Mouse (Mus musculus): Measurements from ENCODE around the gene Mettl11b. TPM values are rescaled to one million over a fixed set of nuclear protein-coding genes. Genes with fewer than 3 reads are reported as not detected.
A peak's percentile ranks its signal among the peaks of the same experiment; 100 is the strongest.

Mettl11b gene
- polyA plus RNA-seq, 1 experiment from 2014 or later: 0.62 TPM

DNA sequence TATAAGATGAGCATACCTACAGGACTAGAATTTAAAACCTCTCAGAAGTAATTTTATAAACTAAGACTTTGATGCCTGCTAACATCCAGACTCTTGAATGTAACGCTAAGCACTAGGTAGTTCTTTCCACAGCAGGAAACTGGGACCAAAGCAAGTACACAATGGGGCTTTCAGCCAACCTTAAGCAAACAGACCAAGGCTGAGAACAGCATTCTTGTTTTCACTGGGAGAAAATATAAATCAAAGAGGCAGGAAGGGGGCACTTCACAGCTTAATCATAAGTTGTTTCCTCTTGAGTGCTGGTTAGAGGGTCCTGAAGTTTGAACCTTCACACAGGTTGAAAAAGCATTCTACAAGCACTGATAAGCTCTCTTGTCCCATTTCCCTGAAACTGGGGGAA, 1.1 kb downstream of the Mettl11b start:
- Histone ChIP-seq H3K4me2 (replicated peaks; ENCODE audit: low read depth, low read length) (no peak overlapping the region; the same call in 1 of the 2 replicates), H3K27ac (ENCODE audit: low read length) (no peak overlapping the region), H3K9me3 (ENCODE audit: low read length) (no peaks in the 10 kb centered on the region), H3K4me3 (ENCODE audit: low read depth, low read length) (no peak overlapping the region), H3K9ac (replicated peaks; ENCODE audit: low read depth) (no peak overlapping the region), H3K27me3 (replicated peaks; ENCODE audit: insufficient read depth, low read length) (no peaks in the 10 kb centered on the region), H3K36me3 (ENCODE audit: insufficient read depth, low read length) (no peaks in the 10 kb centered on the region), H3K4me1 (ENCODE audit: insufficient read depth, low read depth, low read length) (no peaks in the 10 kb centered on the region)
- TF ChIP-seq EP300 (IDR thresholded peaks at IDR 0.05) (no peak), CTCF (IDR thresholded peaks at IDR 0.05) (no peak)
- ATAC-seq (peak; percentile 65), DNase-seq (ENCODE audit: low spot score) (peak; percentile 41)
- 22% methylated on average over 1 of the region's 1 CpGs for WGBS

DNA sequence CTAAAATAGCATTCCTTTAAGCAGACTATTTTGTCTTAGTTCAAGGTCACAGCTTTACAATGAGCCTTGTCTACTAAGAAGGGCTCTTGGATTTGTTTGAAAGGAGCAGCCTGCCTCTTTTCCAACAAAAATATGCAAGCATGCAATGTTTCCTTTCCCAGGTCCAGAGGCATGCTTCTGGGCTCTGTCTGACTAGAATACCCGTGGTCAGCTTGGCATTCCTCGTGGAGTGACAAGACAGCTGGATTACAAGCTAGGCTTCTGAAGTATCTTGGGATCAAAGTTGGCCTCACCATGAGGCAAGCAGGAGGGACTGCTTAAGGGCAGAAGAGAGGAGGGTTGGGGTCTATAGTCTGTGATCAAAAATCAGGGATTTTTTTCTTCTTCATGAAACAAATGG, 16.4 kb downstream of the Mettl11b start:
- WGBS: 15% methylated on average over 2 of the region's 2 CpGs
- DNase-seq (ENCODE audit: low spot score) (no peak), ATAC-seq (no peak)
- no peak overlapping the region for H3K4me2 ChIP-seq (replicated peaks; ENCODE audit: low read depth, low read length)
- no peaks in the 10 kb centered on the region for H3K9me3 ChIP-seq (ENCODE audit: low read length)
- TF ChIP-seq CTCF (IDR thresholded peaks at IDR 0.05) (no peak), EP300 (IDR thresholded peaks at IDR 0.05) (no peak)
- no peaks in the 10 kb centered on the region for H3K36me3 ChIP-seq (ENCODE audit: insufficient read depth, low read length)
- H3K4me3 ChIP-seq (ENCODE audit: low read depth, low read length): no peak overlapping the region
- no peaks in the 10 kb centered on the region for H3K4me1 ChIP-seq (ENCODE audit: insufficient read depth, low read depth, low read length)
- H3K27me3 ChIP-seq (replicated peaks; ENCODE audit: insufficient read depth, low read length): no peaks in the 10 kb centered on the region
- H3K9ac ChIP-seq (replicated peaks; ENCODE audit: low read depth): no peak overlapping the region
- H3K27ac ChIP-seq (ENCODE audit: low read length): no peak overlapping the region

DNA sequence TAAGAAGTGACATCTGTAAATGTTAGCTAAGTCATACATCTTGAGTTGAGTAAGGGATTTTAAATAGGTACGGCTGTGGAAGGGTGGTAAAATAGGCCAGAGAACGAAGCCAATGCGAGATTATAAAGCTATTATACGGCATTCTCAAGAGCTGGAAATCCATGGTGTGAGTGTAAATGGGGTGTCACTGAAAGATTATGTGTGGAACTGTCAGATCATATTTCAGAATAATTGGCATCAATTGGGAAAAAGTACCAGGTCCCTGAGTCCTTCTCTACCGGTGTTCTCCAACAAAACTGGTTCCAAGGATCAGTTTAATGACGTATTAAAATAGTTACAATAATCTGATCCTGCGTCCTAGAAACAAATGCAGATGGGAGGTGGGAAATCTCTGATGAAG, 24.5 kb downstream of the Mettl11b start:
- 60% methylated on average over 7 of the region's 7 CpGs for WGBS
- Histone ChIP-seq H3K4me3 (ENCODE audit: low read depth, low read length) (no peak overlapping the region), H3K27me3 (replicated peaks; ENCODE audit: insufficient read depth, low read length) (no peaks in the 10 kb centered on the region), H3K27ac (ENCODE audit: low read length) (no peak overlapping the region), H3K36me3 (ENCODE audit: insufficient read depth, low read length) (no peaks in the 10 kb centered on the region), H3K4me2 (replicated peaks; ENCODE audit: low read depth, low read length) (no peak overlapping the region), H3K9ac (replicated peaks; ENCODE audit: low read depth) (no peak overlapping the region), H3K9me3 (ENCODE audit: low read length) (no peaks in the 10 kb centered on the region), H3K4me1 (ENCODE audit: insufficient read depth, low read depth, low read length) (no peaks in the 10 kb centered on the region)
- no peak for DNase-seq (ENCODE audit: low spot score)
- no peak for ATAC-seq
- TF ChIP-seq CTCF (IDR thresholded peaks at IDR 0.05) (no peak), EP300 (IDR thresholded peaks at IDR 0.05) (no peak)

DNA sequence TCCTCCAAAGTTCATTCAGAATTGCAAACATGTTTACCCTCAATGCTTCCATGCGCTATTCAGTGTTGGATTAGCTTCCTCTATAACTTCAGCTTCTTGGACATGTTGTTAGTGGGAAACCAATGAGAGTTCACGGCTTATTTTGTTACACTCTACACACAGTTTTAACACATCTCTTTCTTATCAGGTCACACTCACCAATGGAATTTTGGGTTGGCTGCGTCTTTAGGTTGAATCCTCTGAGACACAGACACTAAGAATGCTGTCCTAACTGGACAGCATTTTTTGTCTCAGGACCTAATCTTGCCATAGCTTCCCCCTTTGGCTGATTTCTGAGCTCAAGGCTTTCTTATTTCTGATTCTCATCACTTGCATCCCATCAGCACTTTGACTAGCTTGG, 25.3 kb downstream of the Mettl11b start:
- no peaks in the 10 kb centered on the region for H3K9me3 ChIP-seq (ENCODE audit: low read length)
- 61% methylated on average over 3 of the region's 3 CpGs for WGBS
- H3K4me3 ChIP-seq (ENCODE audit: low read depth, low read length): no peak overlapping the region
- H3K4me2 ChIP-seq (replicated peaks; ENCODE audit: low read depth, low read length): no peak overlapping the region
- no peak overlapping the region for H3K27ac ChIP-seq (ENCODE audit: low read length)
- H3K27me3 ChIP-seq (replicated peaks; ENCODE audit: insufficient read depth, low read length): no peaks in the 10 kb centered on the region
- ATAC-seq (peak; percentile 49), DNase-seq (ENCODE audit: low spot score) (peak; percentile 42)
- no peaks in the 10 kb centered on the region for H3K4me1 ChIP-seq (ENCODE audit: insufficient read depth, low read depth, low read length)
- no peaks in the 10 kb centered on the region for H3K36me3 ChIP-seq (ENCODE audit: insufficient read depth, low read length)
- no peak overlapping the region for H3K9ac ChIP-seq (replicated peaks; ENCODE audit: low read depth)
- no peak for TF ChIP-seq EP300 (IDR thresholded peaks at IDR 0.05)
- TF ChIP-seq CTCF (IDR thresholded peaks at IDR 0.05): no peak

DNA sequence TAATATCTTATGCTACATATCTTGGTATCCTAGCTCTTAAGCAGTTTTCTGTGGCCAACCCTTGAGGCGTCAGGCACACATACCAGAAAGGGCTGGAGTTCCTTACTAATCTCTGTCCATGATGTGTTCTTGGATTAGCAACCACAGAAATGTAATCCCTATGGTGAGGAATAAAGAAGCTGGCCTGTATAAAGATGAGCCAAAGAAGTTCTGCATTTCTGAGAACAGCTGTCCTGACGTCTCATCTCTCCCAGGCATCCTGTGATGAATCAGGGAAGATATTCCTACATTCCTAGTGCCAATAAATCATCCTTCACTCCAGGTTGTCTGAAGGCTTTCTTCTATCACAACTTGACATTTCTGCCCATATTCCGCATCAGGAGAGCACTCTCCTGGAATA, 33.2 kb downstream of the Mettl11b start:
- no peak overlapping the region for H3K4me3 ChIP-seq (ENCODE audit: low read depth, low read length)
- H3K27ac ChIP-seq (ENCODE audit: low read length): no peak overlapping the region
- H3K9me3 ChIP-seq (ENCODE audit: low read length): no peaks in the 10 kb centered on the region
- H3K9ac ChIP-seq (replicated peaks; ENCODE audit: low read depth): no peak overlapping the region
- DNase-seq (ENCODE audit: low spot score): no peak
- no peak overlapping the region for H3K4me2 ChIP-seq (replicated peaks; ENCODE audit: low read depth, low read length)
- no peak for ATAC-seq
- 83% methylated on average over 3 of the region's 3 CpGs for WGBS
- H3K27me3 ChIP-seq (replicated peaks; ENCODE audit: insufficient read depth, low read length): no peaks in the 10 kb centered on the region
- no peaks in the 10 kb centered on the region for H3K36me3 ChIP-seq (ENCODE audit: insufficient read depth, low read length)
- no peak for TF ChIP-seq EP300 (IDR thresholded peaks at IDR 0.05)
- TF ChIP-seq CTCF (IDR thresholded peaks at IDR 0.05): no peak
- H3K4me1 ChIP-seq (ENCODE audit: insufficient read depth, low read depth, low read length): no peaks in the 10 kb centered on the region

DNA sequence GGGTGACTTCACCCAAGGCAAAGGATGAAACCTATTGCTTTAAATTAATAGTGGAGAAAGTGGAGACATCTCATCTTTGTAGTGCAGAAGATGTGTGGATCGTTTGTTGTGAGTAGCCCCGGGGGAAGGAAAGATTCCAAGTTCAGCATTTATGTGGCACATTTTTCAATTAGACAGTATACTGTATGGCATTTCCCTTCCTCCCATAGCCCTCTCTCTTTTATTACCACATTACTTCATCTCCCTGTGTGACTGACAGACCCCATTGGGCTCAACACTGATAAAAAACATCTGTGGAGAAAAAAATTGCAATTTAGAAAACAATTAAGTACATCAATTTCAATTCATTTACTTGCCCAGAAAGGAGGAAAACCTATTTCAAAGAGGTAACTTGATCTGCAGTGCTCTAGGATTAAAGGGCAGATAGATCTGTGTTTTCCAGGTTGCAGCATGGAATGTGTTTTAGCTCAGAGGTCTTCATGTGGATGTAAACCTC, 42.0 kb downstream of the Mettl11b start:
- Histone ChIP-seq H3K9me3 (ENCODE audit: low read length) (no peaks in the 10 kb centered on the region), H3K9ac (replicated peaks; ENCODE audit: low read depth) (no peak overlapping the region), H3K4me1 (ENCODE audit: insufficient read depth, low read depth, low read length) (no peaks in the 10 kb centered on the region), H3K36me3 (ENCODE audit: insufficient read depth, low read length) (no peaks in the 10 kb centered on the region), H3K4me2 (replicated peaks; ENCODE audit: low read depth, low read length) (no peak overlapping the region), H3K27me3 (replicated peaks; ENCODE audit: insufficient read depth, low read length) (no peaks in the 10 kb centered on the region), H3K4me3 (ENCODE audit: low read depth, low read length) (no peak overlapping the region), H3K27ac (ENCODE audit: low read length) (no peak overlapping the region)
- WGBS: 52% methylated on average over 2 of the region's 2 CpGs
- no peak for ATAC-seq
- TF ChIP-seq CTCF (IDR thresholded peaks at IDR 0.05) (no peak), EP300 (IDR thresholded peaks at IDR 0.05) (no peak)
- DNase-seq (ENCODE audit: low spot score): no peak

DNA sequence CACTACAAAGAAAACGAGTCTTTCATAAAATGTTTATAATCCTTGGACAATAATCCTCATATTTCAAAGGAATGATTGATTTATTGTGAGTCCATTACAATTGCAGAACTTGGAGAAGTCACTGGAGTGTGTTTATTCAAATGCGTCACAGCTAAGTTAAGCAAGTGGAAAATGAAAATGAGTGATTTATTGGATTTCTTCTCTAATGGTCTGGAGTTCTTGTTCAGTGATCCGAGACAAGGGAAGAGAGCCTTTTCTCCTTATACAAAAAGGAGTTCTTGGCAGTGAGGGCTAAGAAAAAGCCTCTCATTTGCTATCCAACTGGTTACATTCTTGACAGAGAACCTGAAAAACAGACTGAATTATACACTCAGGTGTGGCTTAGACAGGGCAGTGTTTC, 42.9 kb downstream of the Mettl11b start:
- no peak overlapping the region for H3K27ac ChIP-seq (ENCODE audit: low read length)
- 40% methylated on average over 3 of the region's 3 CpGs for WGBS
- no peak overlapping the region for H3K4me2 ChIP-seq (replicated peaks; ENCODE audit: low read depth, low read length)
- H3K4me3 ChIP-seq (ENCODE audit: low read depth, low read length): no peak overlapping the region
- no peak for TF ChIP-seq CTCF (IDR thresholded peaks at IDR 0.05)
- TF ChIP-seq EP300 (IDR thresholded peaks at IDR 0.05): no peak
- no peak overlapping the region for H3K9ac ChIP-seq (replicated peaks; ENCODE audit: low read depth)
- DNase-seq (ENCODE audit: low spot score) (peak; percentile 47), ATAC-seq (no peak)
- no peaks in the 10 kb centered on the region for H3K9me3 ChIP-seq (ENCODE audit: low read length)
- H3K36me3 ChIP-seq (ENCODE audit: insufficient read depth, low read length): no peaks in the 10 kb centered on the region
- no peaks in the 10 kb centered on the region for H3K27me3 ChIP-seq (replicated peaks; ENCODE audit: insufficient read depth, low read length)
- no peaks in the 10 kb centered on the region for H3K4me1 ChIP-seq (ENCODE audit: insufficient read depth, low read depth, low read length)

Data from lung, postnatal 0 days (tissue).